Mouse (Mus musculus) embryonic facial prominence, embryonic 13.5 days (tissue): Measurements from ENCODE around the gene Fgd3. TPM values are rescaled to one million over a fixed set of nuclear protein-coding genes. Genes with fewer than 3 reads are reported as not detected.
A peak's percentile ranks its signal among the peaks of the same experiment; 100 is the strongest.

Experiments used
- ATAC-seq: fragments of 200-750 bp; cut with Nextera tagmentation; 2 replicates; pipeline ENCODE4 v1.8.0; 2017; ENCODE audit warnings: low read depth; ENCODE audit not compliant: insufficient number of reproducible peaks, insufficient read depth, low FRiP score, low TSS enrichment
- H3K27ac ChIP-seq: fragments of 300-500 bp; sonication (generic); 2 replicates; pipeline ENCODE4 v1.5.1; 2015; ENCODE audit warnings: moderate library complexity, mild to moderate bottlenecking, inconsistent platforms
- H3K27me3 ChIP-seq: fragments of 300-500 bp; sonication (generic); 2 replicates; pipeline ENCODE4 v1.6.1; 2015; ENCODE audit warnings: mild to moderate bottlenecking, inconsistent platforms
- H3K36me3 ChIP-seq: fragments of 300-500 bp; sonication (generic); 2 replicates; pipeline ENCODE4 v1.6.1; 2015; ENCODE audit warnings: mild to moderate bottlenecking, inconsistent platforms
- H3K4me1 ChIP-seq: fragments of 300-500 bp; sonication (generic); 2 replicates; pipeline ENCODE4 v1.6.1; 2015; ENCODE audit warnings: inconsistent platforms
- H3K4me2 ChIP-seq: fragments of 300-500 bp; sonication (generic); 2 replicates; pipeline ENCODE4 v1.6.1; 2015; ENCODE audit warnings: moderate library complexity, mild to moderate bottlenecking, inconsistent platforms
- H3K4me3 ChIP-seq: fragments of 300-500 bp; sonication (generic); 2 replicates; pipeline ENCODE4 v1.5.1; 2015; ENCODE audit warnings: mild to moderate bottlenecking, inconsistent platforms
- H3K9ac ChIP-seq: fragments of 300-500 bp; sonication (generic); 2 replicates; pipeline ENCODE4 v1.6.1; 2015; ENCODE audit warnings: mild to moderate bottlenecking, inconsistent platforms
- H3K9me3 ChIP-seq: fragments of 300-500 bp; sonication (generic); 2 replicates; pipeline ENCODE4 v1.6.1; 2016; ENCODE audit warnings: inconsistent platforms
- WGBS: fragments of 180-500 bp; shearing (Covaris S2); methylation state at CpG from one replicate; pipeline ENCODE4 v1.1.7; 2015; ENCODE audit warnings: mixed read lengths; 5-methylcytosine and 5-hydroxymethylcytosine counted together
- polyA plus RNA-seq: library from polyadenylated mRNA; unstranded; fragments of >200 nt; fragmentation: Nextera tagmentation; extraction: Ambion mirVana; gene quantifications from 2 replicates; pipeline ENCODE4 v1.2.1, GENCODE M21; 2015

Fgd3 gene
- polyA plus RNA-seq, 1 experiment from 2014 or later, result 1.00 TPM

DNA sequence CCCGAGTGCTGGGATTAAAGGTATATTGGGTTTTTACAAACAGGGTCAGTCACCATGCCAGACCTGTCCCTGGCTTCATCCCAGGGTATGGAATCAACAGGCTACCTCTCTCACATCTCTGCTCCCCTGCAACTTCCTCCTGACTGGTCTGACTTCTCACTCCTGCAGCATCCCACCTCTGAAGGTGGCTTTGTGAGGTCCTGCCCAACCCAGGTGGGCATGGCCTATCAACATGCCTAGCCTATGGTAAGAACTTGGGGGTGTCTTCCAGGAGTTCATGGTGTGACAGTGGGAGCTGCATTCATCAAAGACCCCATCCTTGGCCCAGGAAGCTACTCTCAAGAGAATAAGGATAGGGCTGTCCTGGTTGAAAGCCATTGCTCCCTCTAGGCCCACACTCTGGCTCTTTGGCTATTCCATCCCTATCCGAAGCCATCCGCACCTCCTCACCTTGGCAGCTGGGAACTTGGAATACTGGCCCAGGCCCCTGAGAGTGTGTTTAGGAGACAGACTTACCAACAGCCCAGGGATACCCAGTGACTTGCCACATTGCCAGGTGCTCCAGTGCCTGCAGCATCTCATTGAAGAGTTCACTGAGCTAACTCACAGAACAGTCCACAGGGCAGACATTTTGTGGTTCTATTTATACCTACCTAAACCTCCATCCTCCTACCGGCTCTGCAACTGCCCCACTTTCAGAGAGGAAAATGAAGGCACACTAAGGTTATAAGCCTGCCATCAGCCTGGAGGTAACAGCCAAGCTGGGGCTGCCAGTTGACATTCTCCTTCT lies 107.2 kb downstream of the Fgd3 start:
- Histone ChIP-seq H3K4me1 (peaks cover 61% of the 10 kb centered on the region), H3K9ac (0 out of 2 replicates have a peak overlapping the region, but pooled peaks have one; percentile 44), H3K4me3 (no peak overlapping the region), H3K27ac (no peak overlapping the region), H3K36me3 (no peaks in the 10 kb centered on the region), H3K9me3 (no peaks in the 10 kb centered on the region), H3K4me2 (no peak overlapping the region), H3K27me3 (no peaks in the 10 kb centered on the region)
- ATAC-seq, result no peak
- WGBS, result 85% methylated on average over 4 of the region's 4 CpGs

Other genes with a start within 250 kb of the Fgd3 start
- gene Wnk2, start 172.3 kb downstream of the Fgd3 start, polyA plus RNA-seq, result 2.4 and 2.5 TPM in 2 replicates
- gene Ninj1, start 132.8 kb downstream of the Fgd3 start, polyA plus RNA-seq, result 44.9 and 48.0 TPM in 2 replicates
- gene Card19, start 104.3 kb downstream of the Fgd3 start, polyA plus RNA-seq, result 65.2 and 66.4 TPM in 2 replicates
- gene Susd3, start 71.6 kb downstream of the Fgd3 start, polyA plus RNA-seq, result 1.5 and 2.8 TPM in 2 replicates
- 33.1 and 35.0 TPM in 2 replicates for gene Bicd2, start 21.3 kb upstream of the Fgd3 start, polyA plus RNA-seq
- gene Ippk, start 100.9 kb upstream of the Fgd3 start, polyA plus RNA-seq, result 13.7 and 14.4 TPM in 2 replicates
- 1.4 and 2.7 TPM in 2 replicates for gene Tes3-ps, start 173.0 kb upstream of the Fgd3 start, polyA plus RNA-seq
- 1.3 and 1.4 TPM in 2 replicates for gene Ecm2, start 184.5 kb upstream of the Fgd3 start, polyA plus RNA-seq
- 62.9 and 89.3 TPM in 2 replicates for gene Aspn, start 224.1 kb upstream of the Fgd3 start, polyA plus RNA-seq